Mouse (Mus musculus) induced T-regulatory cell, adult 2 months (primary cell): ENCODE data around the gene Gm3532.
"Not testable (repeated sequence)": the region's sequence is repeated elsewhere in the genome, so short reads cannot be mapped to it uniquely, and the experiment has no call there.

Experiments
- DNase-seq: peaks from one replicate; pipeline ENCODE4 v3.0.0-alpha.2; 2012; ENCODE audit warnings: low read depth

Gene Gm3532

DNA sequence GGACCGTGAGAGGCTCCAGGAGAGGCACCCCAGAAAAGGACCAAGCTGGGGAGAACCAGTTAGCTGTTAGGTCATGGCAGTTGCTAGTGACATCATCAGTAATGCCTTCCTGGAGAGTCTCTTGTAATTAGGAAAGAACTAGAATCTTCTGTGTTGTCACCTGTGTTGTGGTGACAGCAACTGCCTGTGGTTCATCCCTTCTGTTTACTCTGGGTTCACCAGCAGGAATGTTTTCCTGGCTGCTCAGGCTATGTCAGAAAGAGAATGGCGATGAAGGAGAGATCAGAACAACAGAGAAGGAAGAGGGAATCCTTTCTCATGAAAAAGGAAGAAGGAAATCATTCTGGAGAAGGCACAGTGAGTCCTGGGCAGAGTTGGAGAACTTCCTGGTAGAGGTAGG is at the start of gene Gm3532:
TSS of gene Gm3532 (plus strand) at position 301 of the 400 bp plus-strand sequence.
- not testable (repeated sequence) for DNase-seq

DNA sequence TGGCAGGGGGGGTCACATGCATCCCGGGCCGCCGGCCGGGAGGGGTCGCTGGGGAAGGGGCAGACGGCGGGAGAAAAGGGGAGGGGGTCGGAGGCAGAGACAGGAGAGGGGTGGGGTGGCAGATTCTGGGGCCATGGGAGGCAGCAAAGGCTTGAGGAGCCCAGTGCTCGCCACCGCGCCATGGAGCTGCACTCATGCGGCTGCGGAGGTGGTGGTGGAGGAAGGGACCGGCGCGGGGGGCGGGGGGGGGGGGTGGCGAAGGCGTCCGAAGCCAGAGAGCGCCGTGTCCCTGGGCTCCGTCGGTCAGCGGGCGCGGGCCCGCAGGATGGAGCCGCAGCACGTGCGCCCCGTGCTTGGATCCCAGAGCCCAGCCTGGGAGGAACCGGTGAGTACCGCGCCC is 36.9 kb upstream of the Gm3532 start, which contains the start of gene Gm3488:
TSS of gene Gm3488 (plus strand) at position 301 of the 400 bp plus-strand sequence.
- not testable (repeated sequence) for DNase-seq
